Mouse (Mus musculus): ENCODE measurements around the gene Birc6.

DNA sequence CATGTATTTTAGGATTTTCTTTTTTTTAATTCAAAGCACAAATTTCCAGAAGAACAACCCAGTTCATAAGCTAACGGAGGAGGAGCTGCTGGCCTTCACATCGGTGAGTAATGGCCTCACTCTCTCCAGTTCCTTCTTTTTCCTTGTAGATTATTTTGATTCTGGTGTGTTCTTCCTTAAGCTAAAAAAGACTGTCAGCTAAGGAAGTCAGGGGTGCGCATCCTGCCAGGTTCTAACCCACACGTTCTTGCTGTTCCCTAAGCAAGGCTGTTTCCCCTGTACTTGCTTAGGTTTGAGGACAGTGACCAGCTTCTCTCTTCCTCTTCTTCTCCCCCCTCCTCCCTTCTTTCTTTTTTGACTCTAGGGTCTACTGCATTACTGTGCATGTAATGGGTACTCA, 222.9 kb downstream of the Birc6 start:
- TF ChIP-seq GATA1 (IDR thresholded peaks at IDR 0.05; ENCODE audit: borderline replicate concordance, low read length), result no peak
- no peak for TF ChIP-seq FLI1 (IDR thresholded peaks at IDR 0.05; ENCODE audit: low read length)

Measured in megakaryocyte, embryonic 14.5 days (primary cell).